Mouse (Mus musculus) forebrain, embryonic 10.5 days (tissue): ENCODE measurements around the gene Tent5c. TPM values are rescaled to one million over a fixed set of nuclear protein-coding genes. Genes with fewer than 3 reads are reported as not detected.

ENCODE experiments used
- DNase-seq: peaks from one replicate; pipeline ENCODE4 v3.0.0-alpha.2; 2017; ENCODE audit warnings: low spot score; ENCODE audit errors: extremely low spot score
- H3K27ac ChIP-seq: fragments of 300-500 bp; sonication (generic); 2 replicates; pipeline ENCODE4 v1.5.1; 2016; ENCODE audit warnings: mild to moderate bottlenecking
- H3K27me3 ChIP-seq: fragments of 300-500 bp; sonication (generic); 2 replicates; pipeline ENCODE4 v1.6.1; 2016; ENCODE audit warnings: mild to moderate bottlenecking; ENCODE audit not compliant: poor library complexity, severe bottlenecking
- H3K36me3 ChIP-seq: fragments of 300-500 bp; sonication (generic); replicated peaks from 2 replicates; pipeline ENCODE4 v1.6.1; 2016; ENCODE audit warnings: mild to moderate bottlenecking, moderate library complexity
- H3K4me1 ChIP-seq: fragments of 300-500 bp; sonication (generic); 2 replicates; pipeline ENCODE4 v1.6.1; 2016
- H3K4me3 ChIP-seq: fragments of 300-500 bp; sonication (generic); 2 replicates; pipeline ENCODE4 v1.5.1; 2016; ENCODE audit warnings: mild to moderate bottlenecking, moderate library complexity
- H3K9me3 ChIP-seq: fragments of 300-500 bp; sonication (generic); 2 replicates; pipeline ENCODE4 v1.6.1; 2016; ENCODE audit warnings: mild to moderate bottlenecking, moderate library complexity
- WGBS: fragments of 180-500 bp; shearing (Covaris S2); methylation state at CpG from one replicate; pipeline ENCODE4 v1.1.7; 2016; 5-methylcytosine and 5-hydroxymethylcytosine counted together
- polyA plus RNA-seq: library from polyadenylated mRNA; unstranded; fragments of >200 nt; fragmentation: Nextera tagmentation; extraction: Ambion mirVana; gene quantifications from 2 replicates; pipeline ENCODE4 v1.2.1, GENCODE M21; 2016

Gene Tent5c
- polyA plus RNA-seq = 1.7 and 2.1 TPM in 2 replicates

DNA sequence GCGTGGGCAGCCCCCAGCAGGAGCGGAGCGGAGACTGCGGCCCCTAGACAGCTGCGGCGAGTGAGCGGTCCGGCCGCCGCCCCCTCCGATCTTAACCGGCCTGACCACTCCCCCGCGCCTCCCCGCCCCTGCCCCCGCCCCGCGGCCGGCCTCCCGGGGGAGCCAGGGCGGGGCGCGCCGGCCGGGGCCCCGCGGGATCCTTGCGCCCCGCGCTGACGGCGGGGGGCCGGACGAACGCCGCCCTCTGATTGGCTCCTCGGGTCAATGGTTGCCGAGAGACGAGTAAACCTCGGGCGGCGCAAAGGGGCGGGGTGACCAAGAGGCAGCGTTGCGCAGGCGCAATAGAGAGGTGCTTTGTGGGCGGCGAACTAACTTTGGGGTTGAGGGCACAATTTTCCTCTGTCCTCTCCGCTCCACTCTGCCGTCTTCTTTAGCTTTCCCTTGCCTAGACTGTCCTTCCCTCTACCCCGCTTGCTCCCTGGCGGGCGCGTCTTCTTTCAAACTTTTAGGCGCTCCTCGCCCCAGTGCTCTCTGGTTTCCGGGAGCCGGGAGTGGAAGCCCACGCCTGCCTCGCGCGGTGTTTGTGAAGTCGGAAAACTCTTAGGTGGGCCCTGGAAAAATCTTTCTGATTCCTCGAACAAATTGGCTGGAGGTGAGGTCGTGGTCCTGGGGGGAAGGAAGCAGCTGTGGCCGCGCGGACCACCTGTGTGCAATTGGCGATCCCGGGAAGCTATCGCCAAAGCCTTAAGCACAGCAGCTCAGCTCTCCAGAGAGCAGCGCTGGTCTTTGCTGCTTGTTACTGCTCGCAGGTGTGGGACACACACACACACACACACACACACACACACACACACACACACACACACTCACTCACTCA, at the start of gene Tent5c:
Gene Tent5c (minus strand): TSS at position 192 of the 877 bp plus-strand sequence.
- Histone ChIP-seq H3K27me3 (peaks cover 60% of the 10 kb centered on the region), H3K27ac (peak within 1 kb of the TSS; percentile 88), H3K4me3 (peak within 1 kb of the TSS; percentile 77), H3K4me1 (peaks cover 33% of the 10 kb centered on the region), H3K9me3 (no peaks in the 10 kb centered on the region), H3K36me3 (no peaks in the 10 kb centered on the region)
- under 1% methylated on average over 62 of the region's 73 CpGs for WGBS
- DNase-seq = peak; percentile 96

DNA sequence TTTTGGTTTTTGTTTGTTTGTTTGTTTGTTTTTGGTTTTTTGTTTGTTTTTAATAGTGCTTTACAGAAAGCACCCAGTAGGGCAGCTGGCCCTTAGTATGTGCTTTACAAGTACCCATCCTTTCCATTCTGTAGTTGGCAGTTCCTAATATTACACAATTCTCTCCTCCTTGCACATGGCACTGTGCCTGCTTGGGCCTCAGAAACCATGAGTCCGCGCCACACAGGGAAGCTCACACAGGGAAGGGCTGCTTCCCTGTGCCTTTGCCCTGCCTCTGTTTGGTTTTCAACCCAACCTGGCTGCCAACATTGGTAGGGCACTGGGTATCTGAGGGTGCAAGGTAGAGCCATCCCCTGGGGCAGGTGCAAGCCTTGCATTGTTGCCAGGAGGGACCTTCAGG, 47.6 kb upstream of the Tent5c start:
- H3K4me1 ChIP-seq = peaks cover 7% of the 10 kb centered on the region
- no peak overlapping the region for H3K27ac ChIP-seq
- DNase-seq = no peak
- no peaks in the 10 kb centered on the region for H3K9me3 ChIP-seq
- no peaks in the 10 kb centered on the region for H3K27me3 ChIP-seq
- no peaks in the 10 kb centered on the region for H3K36me3 ChIP-seq
- WGBS = 100% methylated on average over 2 of the region's 2 CpGs
- H3K4me3 ChIP-seq = no peak overlapping the region

DNA sequence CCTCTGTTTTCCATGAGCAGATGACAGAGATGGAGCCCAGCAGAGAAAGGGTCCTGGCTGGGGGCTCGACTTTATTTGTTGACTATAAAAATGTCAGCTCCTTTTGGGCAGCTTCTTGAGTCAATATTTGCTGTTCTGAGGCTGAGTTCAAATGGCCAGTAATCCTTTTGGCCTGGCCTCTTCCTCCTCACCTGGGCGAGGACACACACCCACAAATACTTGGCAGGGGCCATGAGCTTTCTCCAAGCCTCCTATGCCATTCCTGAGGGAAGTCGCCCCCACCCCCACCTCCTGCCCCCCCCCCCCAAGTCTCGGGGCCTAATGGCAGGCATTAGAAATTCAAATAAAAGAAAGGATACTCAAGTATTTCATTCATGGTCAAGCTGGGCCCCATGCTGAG, 46.8 kb upstream of the Tent5c start:
- Histone ChIP-seq H3K36me3 (no peaks in the 10 kb centered on the region), H3K4me3 (no peak overlapping the region), H3K4me1 (peaks cover 7% of the 10 kb centered on the region), H3K27ac (no peak overlapping the region), H3K9me3 (no peaks in the 10 kb centered on the region), H3K27me3 (no peaks in the 10 kb centered on the region)
- no peak for DNase-seq
- 84% methylated on average over 4 of the region's 4 CpGs for WGBS

DNA sequence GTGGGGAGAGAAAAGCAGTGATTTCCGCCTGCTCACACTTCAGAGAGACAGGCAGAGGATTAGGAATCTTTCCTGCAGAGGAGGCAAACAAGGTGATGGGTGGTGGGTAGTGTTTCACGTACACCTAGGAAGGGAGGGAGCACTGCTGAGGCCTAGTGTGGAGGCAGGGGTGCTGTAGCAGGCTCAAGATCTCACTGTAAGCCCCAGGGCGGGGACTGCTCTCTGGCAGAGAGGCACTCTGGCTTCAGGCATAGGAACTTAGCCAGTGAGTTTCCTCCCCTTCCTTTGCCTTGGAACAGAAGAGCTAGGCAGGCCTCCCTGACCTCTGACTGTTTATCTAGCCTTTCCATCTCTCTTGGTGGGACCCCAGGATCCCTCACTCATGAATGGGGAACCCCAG, 46.2 kb upstream of the Tent5c start:
- peaks cover 7% of the 10 kb centered on the region for H3K4me1 ChIP-seq
- 52% methylated on average over 3 of the region's 3 CpGs for WGBS
- no peak overlapping the region for H3K27ac ChIP-seq
- no peaks in the 10 kb centered on the region for H3K9me3 ChIP-seq
- H3K27me3 ChIP-seq = no peaks in the 10 kb centered on the region
- no peak for DNase-seq
- H3K4me3 ChIP-seq = no peak overlapping the region
- H3K36me3 ChIP-seq = no peaks in the 10 kb centered on the region

DNA sequence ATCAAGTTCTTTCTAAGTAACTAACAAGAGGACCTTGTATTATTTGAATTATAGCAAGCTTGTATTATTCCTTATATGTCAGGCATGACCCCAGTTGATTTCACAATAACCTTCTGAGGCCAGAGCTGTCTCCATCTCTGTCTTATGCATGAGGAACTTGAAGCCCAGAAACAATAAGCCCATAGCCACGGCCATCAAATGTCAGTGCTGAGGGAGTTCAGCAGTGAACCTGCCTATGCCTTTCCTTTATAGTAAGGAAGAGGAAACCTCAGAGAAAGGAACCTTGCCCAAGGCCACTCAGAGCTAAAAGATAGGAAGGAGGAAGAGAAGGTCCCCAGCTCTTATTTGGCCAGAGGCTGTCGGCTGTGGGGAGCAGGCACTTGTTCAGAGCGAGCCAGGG, 45.3 kb upstream of the Tent5c start:
- Histone ChIP-seq H3K9me3 (no peaks in the 10 kb centered on the region), H3K4me3 (no peak overlapping the region), H3K27ac (no peak overlapping the region), H3K36me3 (no peaks in the 10 kb centered on the region), H3K27me3 (no peaks in the 10 kb centered on the region), H3K4me1 (peaks cover 7% of the 10 kb centered on the region)
- WGBS = 64% methylated on average over 3 of the region's 3 CpGs
- no peak for DNase-seq

DNA sequence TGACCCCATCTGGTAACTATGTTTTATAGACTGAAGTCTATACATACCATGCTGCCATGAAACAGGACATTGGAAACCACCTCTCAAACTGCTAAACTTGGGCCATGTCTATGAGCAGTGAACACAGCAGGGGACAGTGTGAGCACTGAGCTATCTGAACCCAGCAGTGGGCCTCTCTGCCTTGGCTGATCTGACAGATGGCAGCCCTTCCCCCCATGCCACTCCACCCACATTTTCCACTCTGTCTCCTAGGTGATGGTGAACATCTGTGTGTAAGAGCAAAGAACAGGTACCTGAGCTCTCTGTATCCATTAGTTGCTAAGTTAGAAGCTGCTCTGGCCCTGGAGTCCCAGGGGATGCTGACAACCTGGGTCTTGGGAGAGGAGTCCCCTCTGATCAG, 44.3 kb upstream of the Tent5c start:
- no peak overlapping the region for H3K27ac ChIP-seq
- H3K9me3 ChIP-seq = no peaks in the 10 kb centered on the region
- no peaks in the 10 kb centered on the region for H3K36me3 ChIP-seq
- DNase-seq = no peak
- H3K4me1 ChIP-seq = peaks cover 7% of the 10 kb centered on the region
- H3K27me3 ChIP-seq = no peaks in the 10 kb centered on the region
- no peak overlapping the region for H3K4me3 ChIP-seq

DNA sequence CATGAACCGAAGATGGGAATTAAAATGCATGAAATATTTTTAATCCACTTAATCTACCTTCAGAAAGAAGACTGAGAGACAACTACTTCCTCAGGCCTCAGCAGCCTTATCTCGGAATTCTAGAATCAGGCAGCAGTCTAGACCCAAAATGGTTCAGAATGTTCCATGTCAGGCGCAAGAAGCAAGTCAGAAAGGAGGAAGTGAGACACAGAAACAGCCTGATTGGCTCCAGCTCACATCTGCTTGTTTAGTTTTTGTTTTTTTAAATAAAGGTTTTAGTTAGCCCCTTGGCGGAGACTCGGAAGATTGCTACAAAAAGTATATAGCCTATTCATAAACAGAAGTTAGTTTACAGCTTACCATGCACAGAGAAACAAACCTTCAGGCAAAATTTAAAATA, 41.8 kb upstream of the Tent5c start:
- H3K27me3 ChIP-seq = no peaks in the 10 kb centered on the region
- H3K4me3 ChIP-seq = no peak overlapping the region
- no peak for DNase-seq
- 94% methylated on average over 5 of the region's 5 CpGs for WGBS
- peaks cover 12% of the 10 kb centered on the region for H3K4me1 ChIP-seq
- H3K36me3 ChIP-seq = no peaks in the 10 kb centered on the region
- H3K27ac ChIP-seq = no peak overlapping the region
- H3K9me3 ChIP-seq = no peaks in the 10 kb centered on the region

DNA sequence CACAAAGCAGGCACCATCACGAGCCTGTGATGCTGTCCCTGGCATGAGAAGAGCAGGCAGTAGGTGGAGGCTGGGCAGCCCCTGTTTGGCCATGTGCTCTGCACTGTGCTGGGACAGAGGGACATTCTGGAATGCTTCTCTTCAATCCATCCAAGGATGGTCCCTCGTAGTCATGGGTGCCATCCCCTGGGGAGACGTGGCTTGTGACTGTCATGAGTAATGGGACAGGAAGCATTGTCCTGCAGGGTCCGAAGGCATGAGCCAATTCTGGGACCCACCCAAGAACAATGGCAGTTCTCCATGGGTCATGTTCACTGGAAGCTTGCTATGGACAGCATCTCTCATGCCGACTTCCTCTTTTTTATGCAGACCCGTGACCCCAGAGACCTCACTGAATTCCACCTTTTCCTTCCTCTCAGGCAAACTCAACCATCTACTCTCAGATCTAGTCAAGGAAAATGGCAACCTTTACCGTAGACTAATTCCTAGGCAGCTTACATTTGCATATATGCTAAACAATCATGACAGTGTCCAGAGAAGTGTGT, 41.2 kb upstream of the Tent5c start:
- no peaks in the 10 kb centered on the region for H3K27me3 ChIP-seq
- no peaks in the 10 kb centered on the region for H3K9me3 ChIP-seq
- peaks cover 12% of the 10 kb centered on the region for H3K4me1 ChIP-seq
- H3K27ac ChIP-seq = no peak overlapping the region
- DNase-seq = no peak
- no peaks in the 10 kb centered on the region for H3K36me3 ChIP-seq
- no peak overlapping the region for H3K4me3 ChIP-seq
- 90% methylated on average over 7 of the region's 7 CpGs for WGBS

DNA sequence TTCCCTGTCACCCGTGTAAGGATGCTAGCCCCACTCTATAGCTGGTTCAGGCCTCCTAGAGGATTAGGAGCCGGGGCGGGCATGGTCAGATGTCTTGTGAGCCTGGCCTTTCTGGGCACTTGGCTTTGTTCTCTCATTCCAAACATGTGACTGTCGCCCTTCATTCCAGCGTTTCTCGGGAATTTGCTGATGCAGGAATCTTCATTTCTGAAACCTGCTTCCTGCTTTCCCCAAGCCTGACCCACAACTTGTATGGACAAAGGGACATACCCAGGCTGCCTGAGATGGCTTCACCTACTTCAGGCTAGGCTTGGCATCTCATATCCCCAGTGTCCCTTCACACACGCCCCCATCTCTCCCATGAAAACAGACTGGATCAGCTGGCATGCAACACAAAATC, 33.5 kb upstream of the Tent5c start:
- Histone ChIP-seq H3K36me3 (no peaks in the 10 kb centered on the region), H3K27ac (no peak overlapping the region), H3K27me3 (no peaks in the 10 kb centered on the region), H3K4me3 (no peak overlapping the region), H3K4me1 (peaks cover 5% of the 10 kb centered on the region; the same call in 1 of the 2 replicates), H3K9me3 (no peaks in the 10 kb centered on the region)
- WGBS = 87% methylated on average over 7 of the region's 7 CpGs
- no peak for DNase-seq

DNA sequence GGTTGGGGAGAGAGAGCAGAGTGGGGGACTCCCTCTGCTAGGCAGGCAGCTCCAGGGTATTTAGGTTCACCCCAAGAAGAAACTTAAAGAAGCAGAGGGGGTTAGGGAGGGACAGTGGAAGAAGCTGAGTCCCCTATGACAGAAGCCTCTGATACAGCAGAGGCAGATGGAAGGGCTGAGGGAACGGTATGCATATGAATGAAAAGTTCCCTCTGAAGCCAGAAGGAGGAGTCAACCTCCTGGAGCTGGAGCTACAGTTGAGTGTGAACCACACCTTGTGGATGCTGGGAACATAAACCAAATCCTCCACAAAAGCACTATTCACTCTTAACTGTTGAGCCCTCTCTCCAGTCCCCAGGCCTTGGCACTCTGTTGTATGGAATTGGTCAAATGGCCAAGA, 32.5 kb upstream of the Tent5c start:
- WGBS = 71% methylated on average over 1 of the region's 1 CpGs

DNA sequence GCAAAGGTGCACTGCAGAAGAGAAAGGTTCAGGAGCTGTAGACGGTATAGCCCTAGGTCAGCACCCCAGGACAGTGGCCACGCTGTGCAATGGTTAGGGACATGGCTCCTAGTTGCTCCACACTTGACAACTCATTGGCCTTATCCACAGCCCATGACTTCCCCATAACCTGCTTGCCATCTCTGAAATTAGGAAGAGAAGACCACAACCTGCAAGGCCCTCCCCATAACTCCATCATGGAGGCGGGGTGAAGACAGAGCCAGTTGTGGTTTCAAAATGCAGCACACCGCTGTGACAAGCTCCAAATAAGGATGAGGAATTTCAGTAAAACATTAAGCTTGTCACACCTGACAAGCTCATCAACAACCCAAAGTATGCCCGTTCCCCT, 26.6 kb upstream of the Tent5c start:
- DNase-seq = no peak
- Histone ChIP-seq H3K27ac (no peak overlapping the region), H3K36me3 (no peaks in the 10 kb centered on the region), H3K9me3 (no peaks in the 10 kb centered on the region), H3K4me1 (no peaks in the 10 kb centered on the region), H3K27me3 (no peaks in the 10 kb centered on the region), H3K4me3 (no peak overlapping the region)
- WGBS = 91% methylated on average over 5 of the region's 5 CpGs

More for the DNA sequence above, 32.5 kb upstream of the Tent5c start:
- Histone ChIP-seq H3K9me3 (no peaks in the 10 kb centered on the region), H3K36me3 (no peaks in the 10 kb centered on the region), H3K4me3 (no peak overlapping the region), H3K27ac (no peak overlapping the region), H3K27me3 (no peaks in the 10 kb centered on the region), H3K4me1 (peaks cover 5% of the 10 kb centered on the region; the same call in 1 of the 2 replicates)
- no peak for DNase-seq

DNA sequence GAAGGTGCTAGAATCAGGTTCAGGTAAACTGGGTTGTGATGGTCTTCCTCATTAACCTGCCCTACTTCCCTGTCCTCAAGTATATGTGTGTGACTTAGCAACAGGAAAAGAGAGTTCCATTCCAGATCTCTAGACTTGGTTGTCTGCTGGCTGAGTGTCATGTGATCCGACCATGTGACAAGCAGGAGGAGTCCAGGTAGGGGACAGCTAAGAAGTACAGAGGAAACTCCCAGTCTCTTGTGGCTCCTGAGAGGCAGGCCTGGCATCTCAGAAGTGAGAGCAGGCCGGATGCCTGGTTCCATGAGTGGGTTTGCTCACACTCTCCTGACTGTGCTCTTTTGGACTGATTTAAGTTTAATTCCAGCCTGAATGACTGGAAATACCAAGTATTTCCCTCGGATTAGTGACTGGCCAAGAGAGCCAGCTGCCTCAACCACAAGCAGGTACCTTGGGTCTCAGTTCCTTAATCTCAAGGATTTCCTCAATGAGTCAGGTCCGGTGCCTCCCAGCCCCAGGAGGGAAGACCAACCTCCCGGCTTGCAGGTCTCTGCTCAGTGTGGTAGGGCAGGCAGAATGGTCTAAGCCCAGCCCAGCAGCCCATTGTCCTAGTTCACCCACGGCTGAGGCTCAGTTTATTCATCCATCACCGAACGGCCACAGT, 26.1 kb upstream of the Tent5c start:
- no peak overlapping the region for H3K4me3 ChIP-seq
- DNase-seq = no peak
- WGBS = 74% methylated on average over 8 of the region's 8 CpGs
- no peaks in the 10 kb centered on the region for H3K36me3 ChIP-seq
- no peaks in the 10 kb centered on the region for H3K27me3 ChIP-seq
- no peaks in the 10 kb centered on the region for H3K9me3 ChIP-seq
- no peaks in the 10 kb centered on the region for H3K4me1 ChIP-seq
- no peak overlapping the region for H3K27ac ChIP-seq

DNA sequence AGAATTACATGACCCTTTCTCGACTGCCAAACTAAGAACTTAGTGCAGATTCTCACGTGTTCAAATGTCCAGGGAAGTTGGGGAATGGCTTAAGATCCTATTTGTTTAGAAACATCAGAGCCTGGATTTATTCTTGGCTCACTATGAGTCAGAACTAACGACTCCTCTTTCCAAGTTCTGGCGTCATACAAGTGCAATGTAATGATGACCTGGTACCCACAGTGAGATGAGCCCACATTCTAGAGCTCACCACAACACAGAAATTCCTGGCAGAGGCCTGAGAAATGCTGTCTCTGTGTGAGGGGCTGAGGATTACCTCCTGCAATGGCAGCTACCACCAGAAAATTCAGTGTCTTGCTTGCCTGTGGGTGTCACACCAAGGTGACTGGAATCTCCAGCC, 18.1 kb upstream of the Tent5c start:
- Histone ChIP-seq H3K27me3 (no peaks in the 10 kb centered on the region), H3K4me3 (no peak overlapping the region), H3K27ac (no peak overlapping the region), H3K9me3 (no peaks in the 10 kb centered on the region), H3K36me3 (no peaks in the 10 kb centered on the region), H3K4me1 (no peaks in the 10 kb centered on the region)
- DNase-seq = no peak
- WGBS = 87% methylated on average over 4 of the region's 4 CpGs
